Mouse (Mus musculus): Measurements from ENCODE around the gene Setdb2. TPM values are rescaled to one million over a fixed set of nuclear protein-coding genes. Genes with fewer than 3 reads are reported as not detected.

Setdb2 gene
- total RNA-seq, 2 experiments from 2014 or later = 8.8 to 8.9 TPM

GRCm38 (mm10) chr14:59389532-59389931 lies 51.2 kb downstream of the Setdb2 start:
- DNase-seq (ENCODE audit: low spot score in 2 of 2) = no peak

DNA sequence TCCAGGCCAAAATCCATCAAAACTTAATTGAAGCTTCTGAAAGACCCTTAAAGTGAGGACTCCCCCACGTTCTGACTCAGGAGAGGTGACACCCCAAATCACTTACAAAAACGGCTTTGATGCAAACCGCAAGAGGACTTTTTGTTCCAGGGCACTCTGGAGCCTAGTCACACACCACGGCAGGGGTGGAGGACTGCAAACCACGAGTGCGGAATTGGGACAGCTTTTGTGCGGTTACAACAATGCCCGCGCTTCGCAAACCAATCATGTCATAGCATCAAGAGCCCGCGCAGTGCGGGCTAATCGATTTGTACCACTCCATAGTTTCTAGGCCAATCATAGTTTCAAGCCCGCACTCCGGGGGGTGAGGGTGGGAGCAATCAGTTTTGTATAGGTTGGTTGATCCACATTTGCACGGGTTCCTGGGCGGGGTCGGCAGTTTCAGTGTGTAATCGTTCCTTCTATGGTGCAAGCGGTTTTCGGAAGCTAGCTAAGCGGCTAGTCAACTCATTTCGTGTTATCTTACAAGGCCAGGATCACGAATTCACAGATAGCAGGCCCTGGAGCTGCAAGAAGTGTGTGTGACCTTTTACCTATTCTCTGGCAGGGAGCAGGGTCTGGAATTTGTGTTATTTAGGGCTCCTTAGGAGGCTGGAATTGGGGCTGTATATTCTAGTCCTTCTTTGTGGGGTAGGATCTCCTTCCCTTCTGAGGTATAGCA lies 70.2 kb downstream of the Setdb2 start:
- DNase-seq (ENCODE audit: low spot score in 2 of 2) = no peak

DNA sequence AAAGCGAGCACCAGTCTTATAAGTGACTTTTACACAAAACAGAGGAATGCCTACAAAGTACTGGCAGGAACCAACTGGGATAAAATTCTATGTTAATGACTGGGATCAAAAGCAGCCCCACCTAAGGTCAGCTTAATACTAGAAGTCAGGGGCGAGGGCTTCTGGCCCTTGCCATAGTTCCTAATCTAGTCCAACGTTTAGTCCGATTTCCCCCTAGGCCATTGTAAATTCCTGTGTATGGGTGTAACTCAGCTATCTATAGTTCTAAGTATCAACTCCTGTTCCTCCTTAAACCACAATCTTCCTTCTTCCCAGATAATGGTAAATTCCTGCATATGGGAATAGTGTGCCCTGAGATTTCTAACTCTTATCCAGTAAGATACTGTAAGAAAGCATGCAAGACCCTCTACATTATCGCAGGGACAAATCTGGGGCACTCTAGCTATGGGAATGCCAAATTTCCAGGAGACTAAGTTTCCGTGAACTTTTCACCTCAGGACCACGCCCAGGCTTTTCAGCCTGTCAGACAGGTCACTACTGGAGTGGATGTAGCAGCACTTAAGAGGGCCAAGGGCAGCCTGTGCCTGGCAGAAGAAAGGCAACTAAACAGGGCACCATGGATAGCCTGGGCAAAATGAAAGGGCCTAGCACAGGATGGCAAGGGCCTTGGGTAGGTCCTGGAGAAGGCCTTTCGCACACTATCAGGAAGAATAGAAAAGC lies 74.1 kb downstream of the Setdb2 start:
- DNase-seq (ENCODE audit: low spot score in 2 of 2) = no peak

- DNase-seq (ENCODE audit: low spot score in 2 of 2) = no peak
These were observed 75.4 kb downstream of the Setdb2 start, which contains the start of gene Phf11d for GRCm38 (mm10) chr14:59365244-59365644. Phf11d (minus strand) TSS chr14:59365470.

Other genes starting within 250 kb of the Setdb2 start
- gene Rcbtb1, start 239.7 kb downstream of the Setdb2 start, total RNA-seq (2021) = 10 to 100 TPM; 55.6 to 57.2 TPM
- not detected for gene Gm6904, start 180.7 kb downstream of the Setdb2 start, total RNA-seq (2021)
- under 1 TPM in 1 of 2 experiments, not detected in 1; 0.25 TPM for gene Phf11a, start 143.4 kb downstream of the Setdb2 start, total RNA-seq (2021)
- gene Phf11b, start 99.5 kb downstream of the Setdb2 start, total RNA-seq (2021) = under 1 TPM; 0.56 to 0.64 TPM
- gene Phf11d, start 75.4 kb downstream of the Setdb2 start, total RNA-seq (2021) = 1 to 10 TPM; 3.6 to 3.9 TPM
- gene Phf11c, start 45.5 kb downstream of the Setdb2 start, total RNA-seq (2021) = 1 to 10 TPM; 1.0 to 1.1 TPM
- gene Cab39l, start 88 bp upstream of the Setdb2 start, total RNA-seq (2021) = 10 to 100 TPM; 28.1 to 28.8 TPM
- 10 to 100 TPM; 63.7 to 64.2 TPM for gene Cdadc1, start 157.1 kb upstream of the Setdb2 start, total RNA-seq (2021)
- gene Shisa2, start 184.4 kb upstream of the Setdb2 start, total RNA-seq (2021) = 1 to 10 TPM; 5.5 to 8.2 TPM

Measured in adrenal gland, postnatal 4 days (tissue).